Mouse (Mus musculus) heart, postnatal 0 days (tissue): Measurements from ENCODE around the gene Plppr1.

Experiments
- CTCF ChIP-seq: IDR thresholded peaks from 2 replicates; pipeline ENCODE4 v1.5.1; 2016; ENCODE audit warnings: antibody characterized with exemption, control low read depth, low read depth
- EP300 ChIP-seq: IDR thresholded peaks from 2 replicates; pipeline ENCODE4 v1.6.1; 2016; ENCODE audit warnings: antibody characterized with exemption, low read depth

- TF ChIP-seq CTCF (no peak), EP300 (peak; percentile 69; the same call in 1 of the 2 replicates)
Measured at GRCm38 (mm10) chr4:49072886-49073285, 13.8 kb downstream of the Plppr1 start.
